In genomic region chr1:191356936-191357335, GRCm38 (mm10) we compare ENCODE assay signal across 18 mouse cellular contexts. TPM values are rescaled to one million over a fixed set of nuclear protein-coding genes. Genes with fewer than 3 reads are reported as not detected.
"Had no signal": no experiment of that assay in that cellular context is flagged by ENCODE, and none has a peak within 500 bp of the region (broad histone marks: within the 10 kb centered on the region; RNA-seq: fewer than 3 reads in every experiment).

No protein-coding gene starts in this region.

- DNase-seq: lung, adult 18-20 months; lung, embryonic 14.5 days; lung, postnatal 10 days; lung, postnatal 4 days; midbrain, embryonic 14.5 days; right cerebral cortex, adult 18-20 months; right cerebral cortex, postnatal 25 days; right cerebral cortex, postnatal 4 days; spleen, adult 18-20 months; thymus, adult 2 months; thymus, postnatal 25 days; thymus, postnatal 4 days had no signal

- H3K27me3 ChIP-seq: midbrain, embryonic 12.5 days; neural tube, embryonic 12.5 days; stomach, embryonic 15.5 days had no signal

- H3K9me3 ChIP-seq: midbrain, embryonic 10.5 days; midbrain, embryonic 12.5 days; neural tube, embryonic 12.5 days; stomach, embryonic 15.5 days had no signal

- H3K4me2 ChIP-seq: lung, embryonic 14.5 days; midbrain, embryonic 12.5 days; neural tube, embryonic 12.5 days; stomach, embryonic 15.5 days had no signal

- H3K9ac ChIP-seq: lung, embryonic 14.5 days; midbrain, embryonic 12.5 days; neural tube, embryonic 12.5 days; stomach, embryonic 15.5 days had no signal

- H3K4me1 ChIP-seq: midbrain, embryonic 10.5 days; midbrain, embryonic 12.5 days; neural tube, embryonic 12.5 days; stomach, embryonic 15.5 days had no signal

- H3K4me3 ChIP-seq: midbrain, embryonic 10.5 days; midbrain, embryonic 12.5 days; neural tube, embryonic 12.5 days; stomach, embryonic 15.5 days had no signal

- H3K27ac ChIP-seq: midbrain, embryonic 10.5 days; midbrain, embryonic 12.5 days; neural tube, embryonic 12.5 days; stomach, embryonic 15.5 days; stomach, postnatal 0 days had no signal

RNA-seq across cellular contexts. Expression of gene Nenf, which starts 38.9 kb away (rescaled TPM):
- total RNA-seq: neutrophil, adult 5-6 weeks had no signal
